Mouse (Mus musculus) liver, adult 2 months (tissue): ENCODE data around the gene Tmem9. TPM values are rescaled to one million over a fixed set of nuclear protein-coding genes. Genes with fewer than 3 reads are reported as not detected.

ENCODE experiments used
- DNase-seq: peaks from one replicate; pipeline ENCODE4 v3.0.0-alpha.2; 2011; ENCODE audit warnings: low read depth, low spot score; ENCODE audit errors: extremely low read depth
- H3K27ac ChIP-seq: fragments of 200-500 bp; replicated peaks from 2 replicates; pipeline ENCODE4 v1.5.1; 2012; ENCODE audit warnings: low read depth, mild to moderate bottlenecking, control low read depth, inconsistent platforms, low read length; ENCODE audit not compliant: insufficient read depth
- H3K27me3 ChIP-seq: fragments of 200-500 bp; 2 replicates; pipeline ENCODE4 v1.6.1; 2012; ENCODE audit warnings: mild to moderate bottlenecking, moderate library complexity, low read length, inconsistent platforms; ENCODE audit not compliant: control insufficient read depth, insufficient read depth
- H3K36me3 ChIP-seq: fragments of 200-500 bp; 2 replicates; pipeline ENCODE4 v1.6.1; 2012; ENCODE audit warnings: low read length, inconsistent platforms; ENCODE audit not compliant: control insufficient read depth, insufficient read depth
- H3K4me1 ChIP-seq: fragments of 200-500 bp; 2 replicates; pipeline ENCODE4 v1.6.1; 2011; ENCODE audit warnings: low read length; ENCODE audit not compliant: control insufficient read depth, insufficient read depth
- H3K4me3 ChIP-seq: fragments of 200-500 bp; 2 replicates; pipeline ENCODE4 v1.5.1; 2011; ENCODE audit warnings: low read depth, mild to moderate bottlenecking, control low read depth, low read length, moderate library complexity; ENCODE audit not compliant: insufficient read depth
- H3K79me2 ChIP-seq: fragments of 200-500 bp; 2 replicates; pipeline ENCODE4 v1.6.1; 2012; ENCODE audit warnings: inconsistent platforms, mild to moderate bottlenecking, low read length, moderate library complexity; ENCODE audit not compliant: control insufficient read depth, insufficient read depth
- H3K9ac ChIP-seq: fragments of 200-500 bp; 2 replicates; pipeline ENCODE4 v1.6.1; 2012; ENCODE audit warnings: low read depth, mild to moderate bottlenecking, control low read depth, inconsistent platforms, low read length
- CTCF ChIP-seq: fragments of 200-500 bp; IDR thresholded peaks from 2 replicates; pipeline ENCODE4 v1.5.1; 2011; ENCODE audit warnings: low read depth, low read length, control low read depth
- POLR2A ChIP-seq: fragments of 200-500 bp; IDR thresholded peaks from 2 replicates; pipeline ENCODE4 v1.6.1; 2011; ENCODE audit warnings: low read length, control low read depth; ENCODE audit not compliant: insufficient read depth; ENCODE audit errors: extremely low read depth
- WGBS: fragments of 180-500 bp; shearing (Covaris S2); methylation state at CpG from one replicate; pipeline ENCODE4 v1.1.7; 2018; 5-methylcytosine and 5-hydroxymethylcytosine counted together
- polyA plus RNA-seq: library from polyadenylated mRNA; depleted of rRNA; stranded (reverse); fragments of >200 nt; gene quantifications from 2 replicates; pipeline ENCODE4 v1.2.3, GENCODE M21; 2012
- total RNA-seq: library from RNA; depleted of rRNA; stranded (reverse); fragments of >200 nt; gene quantifications from 2 replicates; pipeline ENCODE4 v1.2.3, GENCODE M21; 2014

Gene Tmem9
- total and polyA plus RNA-seq, 2 experiments: 20.1 to 39.1 TPM

- Histone ChIP-seq H3K27me3 (peaks cover 8% of the 10 kb centered on the region; the same call in 1 of the 2 replicates), H3K4me3 (no peak within 1 kb of the TSS), H3K27ac (no peak within 1 kb of the TSS), H3K9ac (no peak within 1 kb of the TSS), H3K79me2 (no peaks in the 10 kb centered on the region), H3K4me1 (no peaks in the 10 kb centered on the region), H3K36me3 (no peaks in the 10 kb centered on the region)
- DNase-seq: no peak
- 22% methylated on average over 29 of the region's 29 CpGs for WGBS
- no peak for TF ChIP-seq POLR2A
- no peak for TF ChIP-seq CTCF
These were observed 42.5 kb downstream of the Tmem9 start, which contains the start of gene Ascl5 for GRCm38 (mm10) chr1:136050312-136051012. Ascl5 (plus strand) TSS chr1:136050804.

GRCm38 (mm10) chr1:136051013-136051315 is 43.0 kb downstream of the Tmem9 start:
- TF ChIP-seq POLR2A (no peak), CTCF (no peak)
- Histone ChIP-seq H3K4me3 (no peak overlapping the region), H3K27ac (no peak overlapping the region), H3K9ac (no peak overlapping the region), H3K27me3 (peaks cover 8% of the 10 kb centered on the region; the same call in 1 of the 2 replicates), H3K4me1 (no peaks in the 10 kb centered on the region), H3K36me3 (no peaks in the 10 kb centered on the region), H3K79me2 (no peaks in the 10 kb centered on the region)
- 7% methylated on average over 36 of the region's 36 CpGs for WGBS
- DNase-seq: no peak

DNA sequence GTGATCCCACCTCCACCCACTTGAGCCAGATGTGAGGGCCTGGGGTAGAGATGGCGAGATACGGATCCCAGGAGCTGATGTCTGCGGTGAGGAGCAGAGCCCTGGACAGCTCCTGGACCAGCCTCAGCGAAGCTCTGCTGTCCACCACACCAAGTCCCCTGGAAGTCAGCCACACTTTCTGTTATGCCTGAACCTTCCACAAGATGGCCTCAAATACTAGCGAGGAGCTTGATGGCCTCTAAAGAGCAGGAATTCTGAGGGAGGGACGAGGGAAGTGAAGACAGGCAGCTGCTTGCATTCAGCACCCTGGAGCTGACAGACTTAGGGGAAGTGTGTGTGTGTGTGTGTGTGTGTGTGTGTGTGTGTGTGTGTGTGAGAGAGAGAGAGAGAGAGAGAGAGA is 43.5 kb downstream of the Tmem9 start:
- peak; percentile 56 for TF ChIP-seq CTCF
- no peak for TF ChIP-seq POLR2A
- no peak overlapping the region for H3K27ac ChIP-seq
- no peak overlapping the region for H3K9ac ChIP-seq
- WGBS: 2% methylated on average over 6 of the region's 6 CpGs
- H3K4me3 ChIP-seq: no peak overlapping the region
- H3K4me1 ChIP-seq: no peaks in the 10 kb centered on the region
- H3K79me2 ChIP-seq: no peaks in the 10 kb centered on the region
- DNase-seq: peak; percentile 61
- peaks cover 8% of the 10 kb centered on the region; the same call in 1 of the 2 replicates for H3K27me3 ChIP-seq
- no peaks in the 10 kb centered on the region for H3K36me3 ChIP-seq

DNA sequence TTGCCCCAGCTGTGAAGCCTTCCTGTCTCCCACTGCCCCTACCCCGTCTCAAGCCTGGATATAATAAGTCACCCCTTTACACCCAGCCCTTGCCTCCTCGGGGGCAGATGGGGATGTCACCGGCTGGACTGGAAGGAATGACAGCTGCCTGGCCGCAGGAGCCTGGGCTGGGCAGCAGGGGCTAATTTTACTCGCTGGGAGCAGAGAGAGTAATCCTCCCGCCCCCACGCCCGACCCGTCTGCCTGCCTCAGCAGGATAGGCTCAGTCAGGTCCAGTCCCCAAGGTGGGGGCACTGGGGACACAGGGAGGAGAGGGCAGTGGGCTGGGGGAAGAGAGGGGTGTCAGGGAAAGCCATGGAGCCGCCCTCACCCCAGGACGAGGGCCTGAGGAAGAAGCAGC is 44.6 kb downstream of the Tmem9 start, which contains the start of gene Cacna1s:
TSS of gene Cacna1s (plus strand) at position 204 of the 400 bp plus-strand sequence.
- H3K9ac ChIP-seq: no peak within 1 kb of the TSS
- H3K4me3 ChIP-seq: no peak within 1 kb of the TSS
- no peaks in the 10 kb centered on the region for H3K79me2 ChIP-seq
- DNase-seq: no peak
- no peaks in the 10 kb centered on the region for H3K36me3 ChIP-seq
- no peaks in the 10 kb centered on the region for H3K4me1 ChIP-seq
- H3K27ac ChIP-seq: no peak within 1 kb of the TSS
- peaks cover 8% of the 10 kb centered on the region; the same call in 1 of the 2 replicates for H3K27me3 ChIP-seq
- WGBS: 72% methylated on average over 11 of the region's 11 CpGs
- TF ChIP-seq POLR2A (no peak), CTCF (no peak)

GRCm38 (mm10) chr1:136055771-136056170 is 47.8 kb downstream of the Tmem9 start:
- no peak overlapping the region for H3K9ac ChIP-seq
- no peak for TF ChIP-seq CTCF
- TF ChIP-seq POLR2A: no peak
- 91% methylated on average over 3 of the region's 3 CpGs for WGBS
- H3K4me1 ChIP-seq: no peaks in the 10 kb centered on the region
- DNase-seq: no peak
- H3K27me3 ChIP-seq: peaks cover 2% of the 10 kb centered on the region; the same call in 1 of the 2 replicates
- H3K27ac ChIP-seq: no peak overlapping the region
- H3K4me3 ChIP-seq: no peak overlapping the region
- no peaks in the 10 kb centered on the region for H3K36me3 ChIP-seq
- no peaks in the 10 kb centered on the region for H3K79me2 ChIP-seq

GRCm38 (mm10) chr1:136058594-136058993 is 50.6 kb downstream of the Tmem9 start:
- TF ChIP-seq CTCF: no peak
- TF ChIP-seq POLR2A: no peak
- Histone ChIP-seq H3K4me1 (no peaks in the 10 kb centered on the region), H3K79me2 (no peaks in the 10 kb centered on the region), H3K9ac (no peak overlapping the region), H3K36me3 (no peaks in the 10 kb centered on the region), H3K4me3 (no peak overlapping the region), H3K27ac (no peak overlapping the region), H3K27me3 (no peaks in the 10 kb centered on the region)
- DNase-seq: peak; percentile 49
- 14% methylated on average over 3 of the region's 3 CpGs for WGBS
